Mouse (Mus musculus): ENCODE measurements around the gene Vmn1r74.

- no peak for TF ChIP-seq CTCF (IDR thresholded peaks at IDR 0.05; ENCODE audit: control insufficient read depth, insufficient read depth, low read length)
- no peak for TF ChIP-seq POLR2A (IDR thresholded peaks at IDR 0.05; ENCODE audit: borderline replicate concordance, control insufficient read depth, low read depth, low read length)
These were observed 40.5 kb downstream of the Vmn1r74 start, which contains the start of gene Vmn1r75 for GRCm38 (mm10) chr7:11874330-11874729.
